Mouse (Mus musculus) G1E (cell line): ENCODE measurements around the gene Pnpla2.

ENCODE experiments used
- CTCF ChIP-seq: IDR thresholded peaks from 2 replicates; pipeline ENCODE4 v1.5.1; 2012; ENCODE audit warnings: low read depth, low read length, inconsistent platforms, mixed read lengths
- GATA1 ChIP-seq: IDR thresholded peaks from 2 replicates; pipeline ENCODE4 v1.6.1; 2012; ENCODE audit warnings: borderline replicate concordance, low read length, inconsistent platforms, mixed read lengths
- GATA2 ChIP-seq: IDR thresholded peaks from 2 replicates; pipeline ENCODE4 v1.6.1; 2012; ENCODE audit warnings: low read depth, low read length, inconsistent platforms, borderline replicate concordance
- POLR2AphosphoS5 ChIP-seq: IDR thresholded peaks from 2 replicates; pipeline ENCODE4 v1.6.1; 2012; ENCODE audit warnings: low read depth, low read length, inconsistent platforms; ENCODE audit not compliant: insufficient replicate concordance
- TAL1 ChIP-seq: conservative IDR thresholded peaks from 2 replicates; pipeline ENCODE4 v1.6.1; 2012; ENCODE audit warnings: low read depth, low read length, inconsistent platforms, mixed read lengths

DNA sequence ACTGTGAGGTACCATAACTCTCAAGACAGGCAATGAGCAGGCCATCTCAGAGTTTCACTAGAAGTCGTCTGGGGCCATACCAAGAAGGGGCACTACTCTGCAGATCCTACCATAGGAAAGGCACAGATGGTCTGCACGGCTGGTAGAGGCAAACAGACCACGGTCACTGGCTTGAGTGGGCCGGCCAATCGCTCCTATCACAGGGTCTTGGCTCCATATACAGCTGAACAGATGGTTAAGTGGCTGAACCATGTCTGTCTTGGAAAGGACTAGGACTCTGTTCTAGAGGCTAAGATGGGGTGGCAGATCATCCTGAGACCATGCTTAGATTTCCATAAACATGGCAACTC is 47.5 kb downstream of the Pnpla2 start:
- no peak for TF ChIP-seq GATA1
- no peak for TF ChIP-seq CTCF
- TF ChIP-seq TAL1 = no peak
- no peak for TF ChIP-seq POLR2AphosphoS5
- TF ChIP-seq GATA2 = no peak
